Mouse (Mus musculus): ENCODE measurements around the gene Cd33. TPM values are rescaled to one million over a fixed set of nuclear protein-coding genes. Genes with fewer than 3 reads are reported as not detected.
A peak's percentile ranks its signal among the peaks of the same experiment; 100 is the strongest.

Cd33 gene
- total and polyA plus RNA-seq, 3 experiments: not detected

DNA sequence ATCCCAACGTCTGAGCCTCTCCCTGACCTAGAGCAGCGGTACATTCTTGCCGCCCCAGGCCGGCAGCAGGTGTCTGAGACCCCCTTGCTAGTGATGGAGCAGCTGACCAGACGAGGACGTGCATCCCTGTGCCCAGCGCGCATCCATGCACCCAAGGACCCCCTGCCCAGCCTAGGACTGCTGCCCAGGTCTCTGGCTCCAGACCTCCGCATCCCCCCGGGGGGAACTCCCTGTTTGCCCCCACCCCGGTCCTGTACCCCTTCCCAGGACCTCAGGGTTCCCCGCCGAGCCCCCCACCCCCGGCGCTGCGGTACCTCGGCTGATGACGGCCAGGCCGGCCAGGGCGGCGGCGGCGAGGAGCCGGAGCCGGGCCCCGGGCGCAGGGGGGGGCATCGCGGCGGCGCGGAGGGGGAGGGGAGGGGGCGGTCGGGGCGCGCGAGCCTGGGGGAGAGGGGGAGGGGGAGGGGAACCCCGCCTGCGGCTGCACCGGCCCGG, 54.5 kb downstream of the Cd33 start, which contains the start of gene Iglon5:
Gene Iglon5 (minus strand): TSS at position 445 of the 495 bp plus-strand sequence.
- H3K36me3 ChIP-seq (ENCODE audit: control insufficient read depth in 1 of 2, insufficient read depth in 2 of 2, low read length in 2 of 2): no peaks in the 10 kb centered on the region
- H3K9ac ChIP-seq (ENCODE audit: control insufficient read depth, low read depth, low read length, poor library complexity, severe bottlenecking): no peak within 1 kb of the TSS
- H3K4me1 ChIP-seq (ENCODE audit: control insufficient read depth in 1 of 2, insufficient read depth in 2 of 2, low read length in 2 of 2): no peaks in the 10 kb centered on the region
- TF ChIP-seq POLR2A (IDR thresholded peaks at IDR 0.05; ENCODE audit: control insufficient read depth in 1 of 2, insufficient read depth in 1 of 2, low read depth in 1 of 2, low read length in 2 of 2, poor library complexity in 1 of 2) (no peak), RAD21 (IDR thresholded peaks at IDR 0.05; ENCODE audit: low read depth, low read length) (no peak)
- no peak within 1 kb of the TSS for H3K4me3 ChIP-seq (ENCODE audit: control insufficient read depth in 1 of 2, insufficient read depth in 1 of 2, low read depth in 2 of 2, low read length in 2 of 2)
- H3K27me3 ChIP-seq (ENCODE audit: control insufficient read depth in 1 of 2, insufficient read depth in 2 of 2, low read length in 2 of 2): no peaks in the 10 kb centered on the region
- DNase-seq (ENCODE audit: low read depth, low spot score): no peak
- H3K27ac ChIP-seq (ENCODE audit: control insufficient read depth, low read depth, low read length): no peak within 1 kb of the TSS
- no peaks in the 10 kb centered on the region for H3K9me3 ChIP-seq (replicated peaks; ENCODE audit: insufficient read depth, low read length)
- H3K79me2 ChIP-seq (ENCODE audit: control insufficient read depth, insufficient read depth, low read length, poor library complexity): no peaks in the 10 kb centered on the region

- H3K4me1 ChIP-seq (ENCODE audit: control insufficient read depth in 1 of 2, insufficient read depth in 2 of 2, low read length in 2 of 2): no peaks in the 10 kb centered on the region
- H3K9ac ChIP-seq (ENCODE audit: control insufficient read depth, low read depth, low read length, poor library complexity, severe bottlenecking): no peak overlapping the region
- no peaks in the 10 kb centered on the region for H3K36me3 ChIP-seq (ENCODE audit: control insufficient read depth in 1 of 2, insufficient read depth in 2 of 2, low read length in 2 of 2)
- H3K9me3 ChIP-seq (replicated peaks; ENCODE audit: insufficient read depth, low read length): no peaks in the 10 kb centered on the region
- no peaks in the 10 kb centered on the region for H3K27me3 ChIP-seq (ENCODE audit: control insufficient read depth in 1 of 2, insufficient read depth in 2 of 2, low read length in 2 of 2)
- DNase-seq (ENCODE audit: low read depth, low spot score): no peak
- no peak overlapping the region for H3K27ac ChIP-seq (ENCODE audit: control insufficient read depth, low read depth, low read length)
- H3K4me3 ChIP-seq (ENCODE audit: control insufficient read depth in 1 of 2, insufficient read depth in 1 of 2, low read depth in 2 of 2, low read length in 2 of 2): no peak overlapping the region
- TF ChIP-seq ETS1 (IDR thresholded peaks at IDR 0.05; ENCODE audit: low read depth, low read length) (no peak), MYB (IDR thresholded peaks at IDR 0.05; ENCODE audit: low read depth, low read length) (no peak)
- no peaks in the 10 kb centered on the region for H3K79me2 ChIP-seq (ENCODE audit: control insufficient read depth, insufficient read depth, low read length, poor library complexity)
Measured at GRCm38 (mm10) chr7:43488646-43489045, 55.6 kb downstream of the Cd33 start.

DNA sequence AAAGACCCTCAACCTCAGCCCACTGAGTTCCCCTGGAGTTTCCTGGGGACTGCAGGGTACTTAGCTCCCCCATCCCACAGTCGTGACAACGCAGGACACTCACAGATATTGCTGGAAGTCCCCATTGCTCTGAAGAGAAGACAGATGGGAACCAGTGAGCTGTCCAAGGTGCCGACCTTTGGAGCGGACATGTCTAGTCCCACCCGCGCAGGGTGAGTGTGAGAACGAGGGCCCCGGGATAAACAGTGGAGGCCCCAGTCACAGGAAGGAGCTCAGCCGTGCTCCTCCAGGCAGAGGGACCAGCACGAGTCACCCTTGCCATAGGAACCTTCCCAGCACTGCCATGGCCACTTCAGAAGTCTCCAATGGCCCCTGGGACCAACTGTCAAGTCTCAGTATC, 61.0 kb downstream of the Cd33 start:
- H3K9me3 ChIP-seq (replicated peaks; ENCODE audit: insufficient read depth, low read length): no peaks in the 10 kb centered on the region
- TF ChIP-seq NRF1 (IDR thresholded peaks at IDR 0.05; ENCODE audit: insufficient read depth, low read depth, low read length, poor library complexity, severe bottlenecking) (no peak), MAX (IDR thresholded peaks at IDR 0.05; ENCODE audit: low read length) (no peak), SIN3A (IDR thresholded peaks at IDR 0.05; ENCODE audit: low read length) (no peak), NELFE (IDR thresholded peaks at IDR 0.05; ENCODE audit: low read depth, low read length) (no peak), EP300 (IDR thresholded peaks at IDR 0.05; ENCODE audit: low read depth in 1 of 2, low read length in 2 of 2) (no peak), MAZ (IDR thresholded peaks at IDR 0.05; ENCODE audit: low read depth, low read length) (no peak), GATA1 (IDR thresholded peaks at IDR 0.05; ENCODE audit: low read depth, low read length) (no peak), MEF2A (IDR thresholded peaks at IDR 0.05; ENCODE audit: extremely low read depth, insufficient replicate concordance, low read depth, low read length, poor library complexity, severe bottlenecking) (no peak), KAT2A (conservative IDR thresholded peaks at IDR 0.05; ENCODE audit: low read depth, low read length) (no peak), ZKSCAN1 (IDR thresholded peaks at IDR 0.05; ENCODE audit: low read depth, low read length) (no peak), MYB (IDR thresholded peaks at IDR 0.05; ENCODE audit: low read depth, low read length) (no peak), POLR2A (IDR thresholded peaks at IDR 0.05; ENCODE audit: control insufficient read depth in 1 of 2, insufficient read depth in 1 of 2, low read depth in 1 of 2, low read length in 2 of 2, poor library complexity in 1 of 2) (no peak), ZMIZ1 (IDR thresholded peaks at IDR 0.05; ENCODE audit: low read depth, low read length) (no peak), UBTF (IDR thresholded peaks at IDR 0.05; ENCODE audit: borderline replicate concordance, insufficient read depth, low read depth, low read length) (no peak), USF2 (IDR thresholded peaks at IDR 0.05; ENCODE audit: borderline replicate concordance in 1 of 2, insufficient read depth in 1 of 2, low read depth in 1 of 2, low read length in 2 of 2) (no peak), GABPA (IDR thresholded peaks at IDR 0.05; ENCODE audit: low read depth, low read length) (no peak)
- DNase-seq (ENCODE audit: low read depth, low spot score): peak; percentile 7
- no peak overlapping the region for H3K4me3 ChIP-seq (ENCODE audit: control insufficient read depth in 1 of 2, insufficient read depth in 1 of 2, low read depth in 2 of 2, low read length in 2 of 2)
- H3K9ac ChIP-seq (ENCODE audit: control insufficient read depth, low read depth, low read length, poor library complexity, severe bottlenecking): no peak overlapping the region
- no peaks in the 10 kb centered on the region for H3K36me3 ChIP-seq (ENCODE audit: control insufficient read depth in 1 of 2, insufficient read depth in 2 of 2, low read length in 2 of 2)
- H3K27me3 ChIP-seq (ENCODE audit: control insufficient read depth in 1 of 2, insufficient read depth in 2 of 2, low read length in 2 of 2): no peaks in the 10 kb centered on the region
- H3K27ac ChIP-seq (ENCODE audit: control insufficient read depth, low read depth, low read length): no peak overlapping the region
- no peaks in the 10 kb centered on the region for H3K4me1 ChIP-seq (ENCODE audit: control insufficient read depth in 1 of 2, insufficient read depth in 2 of 2, low read length in 2 of 2)
- no peaks in the 10 kb centered on the region for H3K79me2 ChIP-seq (ENCODE audit: control insufficient read depth, insufficient read depth, low read length, poor library complexity)
